Mouse (Mus musculus) embryonic facial prominence, embryonic 11.5 days (tissue): Measurements from ENCODE around the gene Thrsp. TPM values are rescaled to one million over a fixed set of nuclear protein-coding genes. Genes with fewer than 3 reads are reported as not detected.
"Not testable (repeated sequence)": the region's sequence is repeated elsewhere in the genome, so short reads cannot be mapped to it uniquely, and the experiment has no call there.

ENCODE experiments used
- ATAC-seq: fragments of 200-750 bp; cut with Nextera tagmentation; replicated peaks from 2 replicates; pipeline ENCODE4 v1.8.0; 2017; ENCODE audit warnings: low read depth; ENCODE audit not compliant: insufficient number of reproducible peaks, low FRiP score, low TSS enrichment
- DNase-seq: peaks from one replicate; pipeline ENCODE4 v3.0.0-alpha.2; 2015; ENCODE audit warnings: low spot score
- H3K27ac ChIP-seq: fragments of 300-500 bp; sonication (generic); replicated peaks from 2 replicates; pipeline ENCODE4 v1.5.1; 2014; ENCODE audit warnings: mild to moderate bottlenecking, low read depth, low read length, control low read depth
- H3K27me3 ChIP-seq: fragments of 300-500 bp; sonication (generic); 2 replicates; pipeline ENCODE4 v1.6.1; 2014; ENCODE audit warnings: mild to moderate bottlenecking, low read length, moderate library complexity, mixed read lengths; ENCODE audit not compliant: control insufficient read depth, insufficient read depth
- H3K36me3 ChIP-seq: fragments of 300-500 bp; sonication (generic); replicated peaks from 2 replicates; pipeline ENCODE4 v1.6.1; 2014; ENCODE audit warnings: low read depth, mild to moderate bottlenecking, low read length, moderate library complexity, mixed read lengths; ENCODE audit not compliant: control insufficient read depth, insufficient read depth
- H3K4me1 ChIP-seq: fragments of 300-500 bp; sonication (generic); 2 replicates; pipeline ENCODE4 v1.6.1; 2014; ENCODE audit warnings: low read length, mixed read lengths; ENCODE audit not compliant: control insufficient read depth, insufficient read depth
- H3K4me2 ChIP-seq: fragments of 300-500 bp; sonication (generic); 2 replicates; pipeline ENCODE4 v1.6.1; 2014; ENCODE audit warnings: low read depth, mild to moderate bottlenecking, control low read depth, low read length, moderate library complexity
- H3K4me3 ChIP-seq: fragments of 300-500 bp; sonication (generic); 2 replicates; pipeline ENCODE4 v1.5.1; 2014; ENCODE audit warnings: low read depth, low read length, control low read depth
- H3K9ac ChIP-seq: fragments of 300-500 bp; sonication (generic); replicated peaks from 2 replicates; pipeline ENCODE4 v1.6.1; 2014; ENCODE audit warnings: mild to moderate bottlenecking, control low read depth, low read length
- H3K9me3 ChIP-seq: fragments of 300-500 bp; sonication (generic); replicated peaks from 2 replicates; pipeline ENCODE4 v1.6.1; 2016; ENCODE audit warnings: mild to moderate bottlenecking, low read length, inconsistent platforms, mixed read lengths; ENCODE audit not compliant: control insufficient read depth
- WGBS: fragments of 180-500 bp; shearing (Covaris S2); extraction: QIAGEN DNeasy Blood & Tissue Kit; methylation state at CpG from one replicate; pipeline ENCODE4 v1.1.7; 2014; 5-methylcytosine and 5-hydroxymethylcytosine counted together
- polyA plus RNA-seq: library from polyadenylated mRNA; unstranded; fragments of >200 nt; fragmentation: Nextera tagmentation; extraction: Ambion mirVana; gene quantifications from 2 replicates; pipeline ENCODE4 v1.2.1, GENCODE M21; 2014

Gene Thrsp
- not detected in 2 replicates for polyA plus RNA-seq

- H3K9me3 ChIP-seq = no peaks in the 10 kb centered on the region
- no peak for DNase-seq
- no peaks in the 10 kb centered on the region for H3K4me1 ChIP-seq
- no peak within 1 kb of the TSS for H3K4me2 ChIP-seq
- no peak for ATAC-seq
- H3K27ac ChIP-seq = no peak within 1 kb of the TSS
- WGBS = 84% methylated on average over 25 of the region's 25 CpGs
- no peaks in the 10 kb centered on the region for H3K27me3 ChIP-seq
- no peak within 1 kb of the TSS for H3K9ac ChIP-seq
- no peaks in the 10 kb centered on the region for H3K36me3 ChIP-seq
- H3K4me3 ChIP-seq = no peak within 1 kb of the TSS
Observed at GRCm38 (mm10) chr7:97416906-97417777, at the start of gene Thrsp. Gene Thrsp, minus strand, starts transcription at chr7:97417730.

DNA sequence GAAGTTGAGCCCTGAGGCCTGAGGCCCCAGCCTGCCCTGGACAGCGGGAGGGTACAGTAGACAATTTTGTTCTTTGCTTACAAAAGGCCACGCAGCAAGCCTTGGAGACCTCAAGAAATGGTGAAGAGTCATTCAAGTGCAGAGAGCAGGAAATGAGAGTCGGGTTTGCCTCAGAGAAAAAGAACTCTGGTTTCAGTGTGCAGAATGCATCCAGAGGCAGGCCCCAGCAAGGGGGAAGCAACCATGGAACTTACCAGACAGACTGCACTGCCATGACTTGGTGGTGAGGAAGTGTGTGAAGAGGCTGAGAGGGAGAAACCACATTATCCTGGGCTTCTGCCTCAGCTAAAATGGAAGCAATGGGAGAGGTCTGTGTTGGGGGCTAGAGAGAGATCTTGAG, 38.0 kb upstream of the Thrsp start:
- Histone ChIP-seq H3K9ac (no peak overlapping the region), H3K4me3 (no peak overlapping the region)

DNA sequence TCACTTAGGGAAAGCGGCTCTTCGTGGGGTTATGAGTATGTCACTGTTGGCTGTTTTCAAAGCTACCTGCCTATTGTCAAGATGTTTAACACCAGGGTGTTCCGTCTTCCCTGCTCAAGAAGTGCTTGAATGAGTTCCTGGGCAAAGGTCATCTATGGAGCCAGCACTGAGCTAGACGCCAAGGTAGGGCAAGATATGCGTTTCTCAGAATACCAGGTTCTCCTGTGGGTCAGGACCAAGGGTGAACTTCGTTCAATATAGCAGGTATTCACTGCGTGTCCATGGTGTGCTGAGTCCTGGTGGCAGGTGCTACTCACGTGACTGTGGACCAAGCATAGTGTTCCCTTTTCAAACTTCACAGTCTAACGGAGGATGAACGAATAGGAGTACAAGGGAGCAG, 37.3 kb upstream of the Thrsp start:
- H3K27ac ChIP-seq = no peak overlapping the region
- ATAC-seq (no peak), DNase-seq (no peak)

More for the DNA sequence above, 38.0 kb upstream of the Thrsp start:
- no peaks in the 10 kb centered on the region for H3K36me3 ChIP-seq
- H3K27ac ChIP-seq = no peak overlapping the region
- no peaks in the 10 kb centered on the region for H3K9me3 ChIP-seq
- ATAC-seq (no peak), DNase-seq (no peak)
- no peak overlapping the region for H3K4me2 ChIP-seq
- 71% methylated on average over 3 of the region's 3 CpGs for WGBS
- H3K27me3 ChIP-seq = no peaks in the 10 kb centered on the region; the same call in 1 of the 2 replicates
- H3K4me1 ChIP-seq = no peaks in the 10 kb centered on the region

DNA sequence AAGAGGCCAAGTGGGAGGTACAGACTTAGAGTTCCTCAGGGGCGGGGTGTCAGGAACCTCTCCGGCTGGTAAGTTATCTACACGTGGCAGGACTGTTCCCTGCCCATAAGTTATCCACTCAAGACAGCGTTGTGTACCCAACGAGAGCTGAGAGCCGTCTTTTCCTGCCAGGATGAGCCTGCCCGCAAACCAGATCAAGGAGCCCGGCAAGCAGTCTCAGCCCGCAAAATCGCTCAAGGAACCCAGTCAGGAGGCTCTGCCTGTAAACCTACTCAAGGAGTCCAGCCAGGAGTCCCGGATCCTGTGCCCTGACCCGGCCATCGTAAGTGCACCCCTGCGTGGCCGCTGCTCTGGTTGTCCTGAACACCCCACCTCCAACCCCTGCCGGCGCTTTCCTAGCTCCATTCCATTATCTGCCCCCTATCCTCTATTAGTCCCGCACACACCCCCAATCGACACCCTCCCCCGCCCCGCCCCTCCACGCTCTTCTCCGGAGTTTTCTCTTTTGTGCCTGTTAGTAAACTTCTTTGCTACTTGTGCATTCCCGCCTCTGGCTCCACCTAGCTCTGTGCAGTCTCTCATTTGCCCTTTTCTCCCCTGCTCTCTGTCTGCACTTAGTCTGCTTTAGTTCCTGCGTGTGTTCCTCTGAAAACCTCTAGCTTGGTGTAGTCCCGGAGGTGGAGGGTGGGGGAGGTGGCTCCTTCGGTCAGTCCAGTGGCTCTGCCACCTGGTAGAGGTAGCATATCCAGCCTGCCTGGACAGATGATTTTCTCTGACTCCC, 35.8 kb upstream of the Thrsp start:
- Histone ChIP-seq H3K36me3 (no peaks in the 10 kb centered on the region), H3K4me3 (peak overlapping the region; percentile 33), H3K4me2 (peak overlapping the region; percentile 64), H3K9ac (peak overlapping the region; percentile 55), H3K4me1 (no peaks in the 10 kb centered on the region), H3K27ac (no peak overlapping the region), H3K27me3 (no peaks in the 10 kb centered on the region; the same call in 1 of the 2 replicates), H3K9me3 (no peaks in the 10 kb centered on the region)
- 6% methylated on average over 27 of the region's 27 CpGs for WGBS
- DNase-seq (peak; percentile 41), ATAC-seq (0 out of 2 replicates have a peak, but pooled peaks have one; percentile 44)

More for the DNA sequence above, 37.3 kb upstream of the Thrsp start:
- Histone ChIP-seq H3K27me3 (no peaks in the 10 kb centered on the region; the same call in 1 of the 2 replicates), H3K4me1 (no peaks in the 10 kb centered on the region), H3K9me3 (no peaks in the 10 kb centered on the region), H3K4me3 (no peak overlapping the region), H3K4me2 (no peak overlapping the region), H3K9ac (no peak overlapping the region), H3K36me3 (no peaks in the 10 kb centered on the region)
- WGBS = 93% methylated on average over 10 of the region's 10 CpGs

- DNase-seq (no peak), ATAC-seq (no peak)
- no peak overlapping the region for H3K27ac ChIP-seq
- H3K9ac ChIP-seq = no peak overlapping the region
- no peaks in the 10 kb centered on the region for H3K27me3 ChIP-seq
- H3K9me3 ChIP-seq = no peaks in the 10 kb centered on the region
- no peak overlapping the region for H3K4me2 ChIP-seq
- WGBS = 76% methylated on average over 6 of the region's 6 CpGs
- no peaks in the 10 kb centered on the region for H3K36me3 ChIP-seq
- no peaks in the 10 kb centered on the region for H3K4me1 ChIP-seq
- H3K4me3 ChIP-seq = no peak overlapping the region
Observed at GRCm38 (mm10) chr7:97452196-97452595, 34.7 kb upstream of the Thrsp start.

GRCm38 (mm10) chr7:97451023-97451422, 33.5 kb upstream of the Thrsp start, which contains the start of gene Kctd14:
Gene Kctd14, plus strand, starts transcription at chr7:97451323.
- not testable (repeated sequence) for DNase-seq, H3K9me3 ChIP-seq, ATAC-seq, H3K4me3 ChIP-seq, H3K27ac ChIP-seq, H3K27me3 ChIP-seq, H3K4me1 ChIP-seq, H3K9ac ChIP-seq, H3K36me3 ChIP-seq, H3K4me2 ChIP-seq
- WGBS = 87% methylated on average over 2 of the region's 2 CpGs

- Histone ChIP-seq H3K36me3 (no peaks in the 10 kb centered on the region), H3K27me3 (no peaks in the 10 kb centered on the region), H3K4me2 (no peak overlapping the region), H3K4me3 (no peak overlapping the region), H3K27ac (no peak overlapping the region), H3K9me3 (no peaks in the 10 kb centered on the region), H3K4me1 (no peaks in the 10 kb centered on the region), H3K9ac (no peak overlapping the region)
- 60% methylated on average over 6 of the region's 6 CpGs for WGBS
- ATAC-seq (no peak), DNase-seq (no peak)
Observed at GRCm38 (mm10) chr7:97447050-97447531, 29.6 kb upstream of the Thrsp start.
